Mouse (Mus musculus) MEL (cell line): ENCODE measurements around the gene Tmbim6. TPM values are rescaled to one million over a fixed set of nuclear protein-coding genes. Genes with fewer than 3 reads are reported as not detected.

ENCODE experiments used
- DNase-seq: peaks from one replicate; pipeline ENCODE4 v3.0.0; 2011; ENCODE audit warnings: low read depth, low spot score
- H3K27ac ChIP-seq: 2 replicates; pipeline ENCODE4 v1.5.1; 2012; ENCODE audit warnings: low read depth, mild to moderate bottlenecking, control low read depth, low read length, moderate library complexity; ENCODE audit not compliant: control insufficient read depth
- H3K27me3 ChIP-seq, 2 experiments: fragments of 150-350 bp in 1 of 2; sonication (generic) in 1 of 2; 2 replicates each; pipeline ENCODE4 v1.6.1; 2012; ENCODE audit warnings: low read length in 2 of 2, mild to moderate bottlenecking in 2 of 2, improper control_type of control experiment in 1 of 2, moderate library complexity in 1 of 2; ENCODE audit not compliant: insufficient read depth in 2 of 2, control insufficient read depth in 1 of 2
- H3K36me3 ChIP-seq, 2 experiments: 2 replicates each; pipeline ENCODE4 v1.6.1; 2012 to 2014; ENCODE audit warnings: low read length in 2 of 2, improper control_type of control experiment in 1 of 2, inconsistent platforms in 1 of 2, mild to moderate bottlenecking in 1 of 2; ENCODE audit not compliant: insufficient read depth in 2 of 2, control insufficient read depth in 1 of 2
- H3K4me1 ChIP-seq, 2 experiments: fragments of 150-350 bp in 1 of 2; sonication (generic) in 1 of 2; 2 replicates each; pipeline ENCODE4 v1.6.1; 2012; ENCODE audit warnings: low read length in 2 of 2, improper control_type of control experiment in 1 of 2, mild to moderate bottlenecking in 1 of 2; ENCODE audit not compliant: insufficient read depth in 2 of 2, control insufficient read depth in 1 of 2
- H3K4me3 ChIP-seq, 2 experiments: fragments of 150-350 bp in 1 of 2; sonication (generic) in 1 of 2; 2 replicates each; pipeline ENCODE4 v1.5.1; 2012; ENCODE audit warnings: low read depth in 2 of 2, low read length in 2 of 2, mild to moderate bottlenecking in 2 of 2, moderate library complexity in 2 of 2, control low read depth in 1 of 2, improper control_type of control experiment in 1 of 2; ENCODE audit not compliant: control insufficient read depth in 1 of 2, insufficient read depth in 1 of 2
- H3K79me2 ChIP-seq: 2 replicates; pipeline ENCODE4 v1.6.1; 2012; ENCODE audit warnings: mild to moderate bottlenecking, low read length, moderate library complexity; ENCODE audit not compliant: control insufficient read depth, poor library complexity, insufficient read depth
- H3K9ac ChIP-seq: 2 replicates; pipeline ENCODE4 v1.6.1; 2012; ENCODE audit warnings: low read depth, mild to moderate bottlenecking, control low read depth, low read length, moderate library complexity; ENCODE audit not compliant: control insufficient read depth, poor library complexity, severe bottlenecking
- H3K9me3 ChIP-seq: fragments of 150-350 bp; sonication (generic); replicated peaks from 2 replicates; pipeline ENCODE4 v1.6.1; 2012; ENCODE audit warnings: mild to moderate bottlenecking, low read length, improper control_type of control experiment, moderate library complexity; ENCODE audit not compliant: insufficient read depth
- CHD1 ChIP-seq: IDR thresholded peaks from 2 replicates; pipeline ENCODE4 v1.6.1; 2012; ENCODE audit warnings: low read depth, mild to moderate bottlenecking, inconsistent platforms, low read length, improper control_type of control experiment
- CHD2 ChIP-seq: IDR thresholded peaks from 2 replicates; pipeline ENCODE4 v1.6.1; 2011; ENCODE audit warnings: low read length, improper control_type of control experiment
- CTCF ChIP-seq, 3 experiments: IDR thresholded peaks in 2 of 3; conservative IDR thresholded peaks in 1 of 3; 2 replicates each; pipeline ENCODE4 v1.5.1; 2011 to 2012; ENCODE audit warnings: low read length in 3 of 3, low read depth in 2 of 3, mild to moderate bottlenecking in 2 of 3, improper control_type of control experiment in 1 of 3, inconsistent platforms in 1 of 3, mixed read lengths in 1 of 3, moderate library complexity in 1 of 3; ENCODE audit not compliant: control insufficient read depth in 1 of 3, insufficient read depth in 1 of 3, poor library complexity in 1 of 3, severe bottlenecking in 1 of 3
- EP300 ChIP-seq, 2 experiments: IDR thresholded peaks; 2 replicates each; pipeline ENCODE4 v1.6.1; 2011; ENCODE audit warnings: improper control_type of control experiment in 2 of 2, low read length in 2 of 2, low read depth in 1 of 2, mild to moderate bottlenecking in 1 of 2
- KAT2A ChIP-seq: conservative IDR thresholded peaks from 2 replicates; pipeline ENCODE4 v1.6.1; 2012; ENCODE audit warnings: low read depth, low read length, improper control_type of control experiment, inconsistent platforms
- MAX ChIP-seq: IDR thresholded peaks from 2 replicates; pipeline ENCODE4 v1.6.1; 2011; ENCODE audit warnings: low read length, improper control_type of control experiment
- MXI1 ChIP-seq: IDR thresholded peaks from 2 replicates; pipeline ENCODE4 v1.6.1; 2011; ENCODE audit warnings: mild to moderate bottlenecking, low read depth, low read length, improper control_type of control experiment
- MYB ChIP-seq: IDR thresholded peaks from 2 replicates; pipeline ENCODE4 v1.6.1; 2011; ENCODE audit warnings: mild to moderate bottlenecking, low read depth, low read length, improper control_type of control experiment
- POLR2A ChIP-seq, 2 experiments: IDR thresholded peaks; 2 replicates each; pipeline ENCODE4 v1.6.1; 2011 to 2012; ENCODE audit warnings: low read length in 2 of 2, mild to moderate bottlenecking in 2 of 2, control low read depth in 1 of 2, improper control_type of control experiment in 1 of 2, low read depth in 1 of 2, moderate library complexity in 1 of 2; ENCODE audit not compliant: control insufficient read depth in 1 of 2, insufficient read depth in 1 of 2, poor library complexity in 1 of 2
- POLR2AphosphoS2 ChIP-seq: IDR thresholded peaks from 2 replicates; pipeline ENCODE4 v1.6.1; 2011; ENCODE audit warnings: low read length, improper control_type of control experiment
- POLR2AphosphoS5 ChIP-seq: IDR thresholded peaks from 2 replicates; pipeline ENCODE4 v1.6.1; 2012; ENCODE audit warnings: low read depth, borderline replicate concordance, mild to moderate bottlenecking, inconsistent platforms, low read length, moderate library complexity, mixed read lengths
- SIN3A ChIP-seq: IDR thresholded peaks from 2 replicates; pipeline ENCODE4 v1.6.1; 2012; ENCODE audit warnings: low read length, improper control_type of control experiment, inconsistent platforms
- SMC3 ChIP-seq: IDR thresholded peaks from 2 replicates; pipeline ENCODE4 v1.6.1; 2011; ENCODE audit warnings: low read depth, low read length, improper control_type of control experiment
- TBP ChIP-seq: IDR thresholded peaks from 2 replicates; pipeline ENCODE4 v1.8.0; 2011; ENCODE audit warnings: low read depth, low read length, improper control_type of control experiment
- UBTF ChIP-seq: IDR thresholded peaks from 2 replicates; pipeline ENCODE4 v1.6.1; 2012; ENCODE audit warnings: low read depth, mild to moderate bottlenecking, inconsistent platforms, low read length, improper control_type of control experiment, moderate library complexity, borderline replicate concordance; ENCODE audit not compliant: insufficient read depth
- ZKSCAN1 ChIP-seq: IDR thresholded peaks from 2 replicates; pipeline ENCODE4 v1.6.1; 2012; ENCODE audit warnings: low read depth, mild to moderate bottlenecking, inconsistent platforms, low read length, improper control_type of control experiment, moderate library complexity
- ZMIZ1 ChIP-seq: IDR thresholded peaks from 2 replicates; pipeline ENCODE4 v1.6.1; 2012; ENCODE audit warnings: low read depth, mild to moderate bottlenecking, inconsistent platforms, low read length, improper control_type of control experiment, moderate library complexity
- polyA plus RNA-seq, 2 experiments: library from polyadenylated mRNA; stranded (reverse) in 1 of 2; unstranded in 1 of 2; fragments of >175 nt in 1 of 2; fragments of >200 nt in 1 of 2; gene quantifications; 2 replicates each; pipeline versions ENCODE4 v1.2.1 to v1.2.4; 2012; ENCODE audit warnings: low replicate concordance in 2 of 2, low read depth in 1 of 2; ENCODE audit not compliant: insufficient read length in 2 of 2, insufficient read depth in 1 of 2, missing spikeins in 1 of 2
- total RNA-seq: library from RNA; depleted of rRNA; stranded (reverse); fragments of 300-350 nt; gene quantifications from 2 replicates; pipeline ENCODE4 v1.2.3, GENCODE M21; 2012

The Tmbim6 gene
- total and polyA plus RNA-seq, 3 experiments = 243 to 339 TPM; not detected in 1

GRCm38 (mm10) chr15:99403159-99403889 lies 10.6 kb downstream of the Tmbim6 start:
- no peak overlapping the region for H3K27ac ChIP-seq
- no peak overlapping the region for H3K9ac ChIP-seq
- H3K27me3 ChIP-seq = no peaks in the 10 kb centered on the region
- peaks cover 28% of the 10 kb centered on the region for H3K79me2 ChIP-seq
- peaks cover 0 to 8% of the 10 kb centered on the region in 2 experiments; a peak in 1 of 4 replicates for H3K4me1 ChIP-seq
- TF ChIP-seq ZMIZ1 (no peak), CTCF (IDR thresholded peaks at IDR 0.05 in 2 of 3, conservative IDR thresholded peaks at IDR 0.05 in 1 of 3; ENCODE audit: control insufficient read depth in 1 of 3, insufficient read depth in 1 of 3, low read depth in 2 of 3, low read length in 3 of 3, poor library complexity in 1 of 3, severe bottlenecking in 1 of 3) (peak in 1 of 3 experiments; percentile 17; a peak in 1 of 6 replicates)
- H3K36me3 ChIP-seq = peaks cover 6 to 46% of the 10 kb centered on the region in 2 experiments
- no peak for DNase-seq
- H3K4me3 ChIP-seq = no peak overlapping the region
- no peaks in the 10 kb centered on the region for H3K9me3 ChIP-seq

- no peaks in the 10 kb centered on the region for H3K9me3 ChIP-seq
- H3K36me3 ChIP-seq = peaks cover 1 to 46% of the 10 kb centered on the region in 2 experiments
- H3K27me3 ChIP-seq = no peaks in the 10 kb centered on the region
- TF ChIP-seq KAT2A = no peak
- TF ChIP-seq MXI1 = no peak
- TF ChIP-seq UBTF = no peak
- no peak for TF ChIP-seq MAX
- no peak for TF ChIP-seq MYB
- TF ChIP-seq SIN3A = no peak
- no peak for TF ChIP-seq POLR2AphosphoS2
- no peak for TF ChIP-seq EP300 (IDR thresholded peaks at IDR 0.05; ENCODE audit: low read depth in 1 of 2, low read length in 2 of 2)
- no peak for TF ChIP-seq CHD2
- no peak for TF ChIP-seq SMC3
- TF ChIP-seq TBP = no peak
- TF ChIP-seq ZKSCAN1 = no peak
- TF ChIP-seq POLR2AphosphoS5 = no peak
- TF ChIP-seq POLR2A (IDR thresholded peaks at IDR 0.05; ENCODE audit: control insufficient read depth in 1 of 2, insufficient read depth in 1 of 2, low read depth in 1 of 2, low read length in 2 of 2, poor library complexity in 1 of 2) = no peak
- no peak for TF ChIP-seq CHD1
- H3K9ac ChIP-seq = no peak overlapping the region
- no peak overlapping the region for H3K27ac ChIP-seq
- H3K79me2 ChIP-seq = peaks cover 11% of the 10 kb centered on the region
- H3K4me1 ChIP-seq = no peaks in the 10 kb centered on the region
- no peak for DNase-seq
- no peak overlapping the region for H3K4me3 ChIP-seq
Measured at GRCm38 (mm10) chr15:99405150-99405549, 12.5 kb downstream of the Tmbim6 start.
